Mouse (Mus musculus) limb, embryonic 10.5 days (tissue): Measurements from ENCODE around the gene Ppm1h. TPM values are rescaled to one million over a fixed set of nuclear protein-coding genes. Genes with fewer than 3 reads are reported as not detected.

Source experiments
- DNase-seq: peaks from one replicate; pipeline ENCODE4 v3.0.0-alpha.2; 2017; ENCODE audit warnings: low spot score
- H3K27ac ChIP-seq: fragments of 300-500 bp; sonication (generic); 2 replicates; pipeline ENCODE4 v1.5.1; 2016; ENCODE audit warnings: mild to moderate bottlenecking
- H3K27me3 ChIP-seq: fragments of 300-500 bp; sonication (generic); 2 replicates; pipeline ENCODE4 v1.6.1; 2016; ENCODE audit warnings: low read depth, mild to moderate bottlenecking; ENCODE audit not compliant: poor library complexity, severe bottlenecking
- H3K36me3 ChIP-seq: fragments of 300-500 bp; sonication (generic); 2 replicates; pipeline ENCODE4 v1.6.1; 2016; ENCODE audit warnings: mild to moderate bottlenecking, moderate library complexity
- H3K4me1 ChIP-seq: fragments of 300-500 bp; sonication (generic); 2 replicates; pipeline ENCODE4 v1.6.1; 2016
- H3K4me3 ChIP-seq: fragments of 300-500 bp; sonication (generic); 2 replicates; pipeline ENCODE4 v1.5.1; 2016; ENCODE audit warnings: mild to moderate bottlenecking, moderate library complexity
- H3K9me3 ChIP-seq: fragments of 300-500 bp; sonication (generic); replicated peaks from 2 replicates; pipeline ENCODE4 v1.6.1; 2016; ENCODE audit warnings: mild to moderate bottlenecking
- WGBS: fragments of 180-500 bp; shearing (Covaris S2); methylation state at CpG from one replicate; pipeline ENCODE4 v1.1.7; 2016; 5-methylcytosine and 5-hydroxymethylcytosine counted together
- microRNA counts: library from miRNA; unstranded; fragments of <30 nt; microRNA quantifications from one replicate; lab custom pipeline; 2017
- microRNA-seq: library from miRNA; unstranded; fragments of <30 nt; microRNA quantifications from one replicate; pipeline ENCODE4, GENCODE M21; 2017
- polyA plus RNA-seq: library from polyadenylated mRNA; unstranded; fragments of >200 nt; fragmentation: Nextera tagmentation; extraction: Ambion mirVana; gene quantifications from 2 replicates; pipeline ENCODE4 v1.2.1, GENCODE M21; 2016

The Ppm1h gene
- polyA plus RNA-seq, 1 experiment from 2014 or later, result 4.4 TPM

DNA sequence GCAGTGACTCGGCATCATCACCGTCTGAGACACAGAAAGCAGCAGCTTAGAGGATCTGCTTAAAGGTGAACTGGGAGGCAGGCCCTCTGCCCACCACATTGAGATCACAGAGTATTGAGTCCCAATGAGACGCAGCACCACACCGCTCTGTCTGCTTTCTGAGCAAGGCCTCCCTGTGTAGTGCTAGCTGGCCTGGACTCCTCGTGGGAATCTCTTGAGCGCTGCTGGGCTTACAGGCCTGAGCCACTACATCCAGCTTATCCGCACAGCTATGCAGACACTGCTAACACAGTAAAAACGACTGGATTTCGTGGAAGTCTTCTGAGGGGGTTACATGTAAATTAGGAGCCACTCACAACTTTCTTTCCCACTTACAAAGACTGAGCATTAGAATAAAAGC, 313.1 kb downstream of the Ppm1h start:
- H3K4me3 ChIP-seq, result no peak overlapping the region
- no peaks in the 10 kb centered on the region for H3K9me3 ChIP-seq
- WGBS, result 94% methylated on average over 9 of the region's 9 CpGs
- DNase-seq, result no peak
- H3K4me1 ChIP-seq, result peaks cover 18% of the 10 kb centered on the region
- H3K27ac ChIP-seq, result no peak overlapping the region
- no peaks in the 10 kb centered on the region for H3K27me3 ChIP-seq
- H3K36me3 ChIP-seq, result peaks cover 41% of the 10 kb centered on the region

DNA sequence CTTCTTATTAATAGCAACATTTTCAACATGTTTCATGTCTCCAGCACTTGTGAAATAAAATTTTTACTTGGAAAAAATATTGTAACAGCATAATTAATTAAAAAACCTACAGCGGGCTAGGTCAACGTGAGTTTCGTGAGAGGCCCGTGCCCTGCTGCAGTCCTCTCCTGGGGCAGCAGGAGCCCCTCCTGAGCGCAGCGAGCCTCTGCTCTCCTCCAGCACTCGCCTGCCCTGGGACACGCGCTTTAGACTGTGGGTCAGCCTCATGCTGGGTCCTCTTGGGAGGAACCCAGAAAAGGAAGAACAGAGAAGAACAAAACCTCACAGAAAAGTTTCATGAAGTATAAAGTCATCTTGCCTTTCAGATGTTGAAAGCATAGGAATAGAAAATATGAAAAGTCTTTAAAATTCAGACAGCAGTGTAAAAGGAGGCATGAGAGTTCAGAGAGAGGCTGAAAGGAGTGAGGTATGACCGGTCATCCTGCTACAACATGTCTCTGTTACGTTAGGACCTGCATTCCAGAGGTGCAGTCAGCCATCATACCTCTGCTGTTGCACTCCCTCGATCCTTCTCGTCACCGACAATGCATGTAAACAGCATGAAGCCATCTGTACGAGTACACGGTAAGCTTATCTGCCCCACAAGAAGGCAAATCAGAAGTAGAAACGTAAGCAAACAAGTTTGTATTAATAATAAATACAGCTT, 316.0 kb downstream of the Ppm1h start:
- 78% methylated on average over 17 of the region's 17 CpGs for WGBS
- no peak for DNase-seq
- H3K9me3 ChIP-seq, result no peaks in the 10 kb centered on the region
- no peak overlapping the region for H3K27ac ChIP-seq
- no peak overlapping the region for H3K4me3 ChIP-seq
- no peaks in the 10 kb centered on the region for H3K27me3 ChIP-seq
- peaks cover 70% of the 10 kb centered on the region for H3K36me3 ChIP-seq
- no peaks in the 10 kb centered on the region for H3K4me1 ChIP-seq

MicroRNA genes within 50 kb of the gene (microRNA counts, 519-probe panel; counts per million panel counts)
- 4,886 counts per million, percentile 85 among the panel's probes with 10 or more counts for microRNA mmu-let-7i (lab: Ali Mortazavi, UCI)

Small RNA genes lying within 50 kb of the gene (microRNA-seq; reads per million reads assigned to microRNA genes)
- gene Mir6412 (not detected), gene Mir8104 (not detected), gene Mirlet7i (1,925 reads per million, percentile 83 among the genes with 10 or more reads in this experiment)

Other genes starting within 250 kb of the Ppm1h start
- gene Avpr1a, start 230.3 kb upstream of the Ppm1h start, polyA plus RNA-seq, result 0.15 TPM in 1 of 2 replicates, not detected in the other